Mouse (Mus musculus): ENCODE measurements around the gene Cnksr1.

DNA sequence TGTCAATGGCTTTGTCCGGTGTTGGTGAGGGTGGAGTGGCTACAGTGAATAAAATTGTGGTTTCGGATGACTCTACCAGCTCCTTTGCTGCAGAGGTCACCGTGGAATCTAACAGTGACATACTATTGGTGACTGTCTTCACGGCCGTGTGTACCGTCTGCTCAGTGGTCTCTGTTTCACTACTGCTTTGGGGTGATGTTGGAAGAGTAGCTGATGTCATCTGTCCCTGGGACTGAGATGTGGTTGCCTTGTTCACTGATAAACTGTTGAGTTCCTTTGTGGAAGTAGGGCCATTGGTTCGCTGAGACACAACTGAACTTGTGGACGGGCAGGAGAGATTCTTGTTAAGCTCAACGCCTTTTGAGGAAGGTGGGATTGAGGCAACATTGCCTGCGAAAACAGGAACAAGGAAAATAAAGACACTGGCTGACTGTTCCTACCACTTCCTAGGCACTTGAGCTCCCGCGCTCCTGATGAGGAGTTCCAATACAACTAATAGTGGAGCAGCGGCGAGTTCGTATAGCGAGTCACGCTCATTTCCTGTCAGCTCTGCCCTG is 34.8 kb downstream of the Cnksr1 start:
- TF ChIP-seq POLR2AphosphoS2 (IDR thresholded peaks at IDR 0.05; ENCODE audit: insufficient read length, low read depth) = no peak
- no peak for TF ChIP-seq POLR2A (IDR thresholded peaks at IDR 0.05; ENCODE audit: insufficient read length, low read depth)
- no peak for TF ChIP-seq MYOD1 (IDR thresholded peaks at IDR 0.05; ENCODE audit: control insufficient read depth in 1 of 3, insufficient read length in 2 of 3, low read depth in 2 of 3)
- no peak for TF ChIP-seq TCF12 (IDR thresholded peaks at IDR 0.05; ENCODE audit: insufficient read depth, poor library complexity, severe bottlenecking)
